Mouse (Mus musculus): ENCODE data around the gene Kdm5b. TPM values are rescaled to one million over a fixed set of nuclear protein-coding genes. Genes with fewer than 3 reads are reported as not detected.
A peak's percentile ranks its signal among the peaks of the same experiment; 100 is the strongest.

Gene Kdm5b
- polyA plus RNA-seq, 1 experiment from 2014 or later = 75.9 TPM

DNA sequence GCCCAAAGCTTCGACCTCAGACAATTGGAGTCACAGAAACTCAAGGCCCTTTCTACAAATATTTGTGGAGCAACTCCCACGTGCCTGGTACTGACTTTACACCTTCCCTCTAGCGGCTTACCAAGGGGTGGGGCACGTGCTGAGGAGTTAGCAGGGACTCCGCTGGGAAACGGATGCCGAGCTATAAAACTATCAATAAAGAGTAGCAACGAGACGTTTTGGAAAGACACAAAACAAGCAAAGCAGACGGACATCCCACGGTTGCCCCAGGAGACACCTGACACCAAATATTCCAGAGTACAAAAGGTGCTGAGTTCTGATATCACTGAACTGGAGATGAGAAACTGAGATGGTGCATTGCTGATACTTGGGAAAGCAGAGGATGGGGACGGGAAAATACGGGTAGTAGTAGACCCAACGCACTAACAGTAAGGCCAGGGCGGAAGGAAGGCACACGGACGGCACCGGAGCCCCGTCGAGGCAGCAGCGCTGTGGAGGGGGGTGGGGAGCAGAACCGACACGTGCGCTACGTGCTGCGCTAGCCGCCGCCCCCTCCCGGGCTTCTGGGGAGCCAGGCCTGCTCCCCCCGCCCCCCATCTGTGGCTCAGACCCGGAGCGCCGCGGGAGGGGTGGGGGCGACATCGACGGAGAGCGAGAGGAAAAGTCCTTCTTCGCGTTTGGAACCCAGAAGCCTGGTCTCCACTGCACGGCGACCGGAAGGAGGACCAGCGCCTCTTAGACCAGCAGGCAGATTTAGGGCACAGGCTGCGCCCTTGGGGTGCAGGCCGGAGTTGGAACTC lies 3.9 kb upstream of the Kdm5b start:
- peak overlapping the region; percentile 66 for H3K4me3 ChIP-seq (ENCODE audit: low read length)
- under 1% methylated on average over 46 of the region's 46 CpGs for WGBS
- H3K27ac ChIP-seq (ENCODE audit: low read depth, low read length) = peak overlapping the region; percentile 91
- peak overlapping the region; percentile 95 for H3K4me2 ChIP-seq (replicated peaks; ENCODE audit: low read depth, low read length)
- no peaks in the 10 kb centered on the region for H3K27me3 ChIP-seq (ENCODE audit: control insufficient read depth, insufficient read depth, low read length)
- H3K36me3 ChIP-seq (ENCODE audit: control insufficient read depth, insufficient read depth, low read length) = no peaks in the 10 kb centered on the region
- peak overlapping the region; percentile 82 for H3K9ac ChIP-seq (ENCODE audit: low read depth, low read length)
- H3K9me3 ChIP-seq (ENCODE audit: control insufficient read depth, low read length) = no peaks in the 10 kb centered on the region
- peaks cover 13% of the 10 kb centered on the region for H3K4me1 ChIP-seq (ENCODE audit: control insufficient read depth, insufficient read depth, low read length)
- peak; percentile 20 for ATAC-seq (ENCODE audit: low FRiP score, low TSS enrichment)

- Histone ChIP-seq H3K9me3 (ENCODE audit: control insufficient read depth, low read length) (no peaks in the 10 kb centered on the region), H3K4me3 (ENCODE audit: low read length) (peak overlapping the region; percentile 66), H3K27ac (ENCODE audit: low read depth, low read length) (peak overlapping the region; percentile 91), H3K4me1 (ENCODE audit: control insufficient read depth, insufficient read depth, low read length) (peaks cover 13% of the 10 kb centered on the region), H3K4me2 (replicated peaks; ENCODE audit: low read depth, low read length) (peak overlapping the region; percentile 95), H3K36me3 (ENCODE audit: control insufficient read depth, insufficient read depth, low read length) (no peaks in the 10 kb centered on the region), H3K27me3 (ENCODE audit: control insufficient read depth, insufficient read depth, low read length) (no peaks in the 10 kb centered on the region), H3K9ac (ENCODE audit: low read depth, low read length) (peak overlapping the region; percentile 82)
- under 1% methylated on average over 31 of the region's 35 CpGs for WGBS
- ATAC-seq (ENCODE audit: low FRiP score, low TSS enrichment) = peak; percentile 96
Observed at GRCm38 (mm10) chr1:134556671-134557218, 3.2 kb upstream of the Kdm5b start.

- H3K9me3 ChIP-seq (ENCODE audit: control insufficient read depth, low read length) = no peaks in the 10 kb centered on the region
- WGBS = 56% methylated on average over 5 of the region's 5 CpGs
- no peak overlapping the region for H3K4me2 ChIP-seq (replicated peaks; ENCODE audit: low read depth, low read length)
- H3K4me1 ChIP-seq (ENCODE audit: control insufficient read depth, insufficient read depth, low read length) = peaks cover 13% of the 10 kb centered on the region
- no peak for ATAC-seq (ENCODE audit: low FRiP score, low TSS enrichment)
- no peaks in the 10 kb centered on the region for H3K27me3 ChIP-seq (ENCODE audit: control insufficient read depth, insufficient read depth, low read length)
- H3K4me3 ChIP-seq (ENCODE audit: low read length) = no peak overlapping the region
- no peak overlapping the region for H3K27ac ChIP-seq (ENCODE audit: low read depth, low read length)
- no peak overlapping the region for H3K9ac ChIP-seq (ENCODE audit: low read depth, low read length)
- no peaks in the 10 kb centered on the region for H3K36me3 ChIP-seq (ENCODE audit: control insufficient read depth, insufficient read depth, low read length)
Observed at GRCm38 (mm10) chr1:134558511-134558910, 1.5 kb upstream of the Kdm5b start.

DNA sequence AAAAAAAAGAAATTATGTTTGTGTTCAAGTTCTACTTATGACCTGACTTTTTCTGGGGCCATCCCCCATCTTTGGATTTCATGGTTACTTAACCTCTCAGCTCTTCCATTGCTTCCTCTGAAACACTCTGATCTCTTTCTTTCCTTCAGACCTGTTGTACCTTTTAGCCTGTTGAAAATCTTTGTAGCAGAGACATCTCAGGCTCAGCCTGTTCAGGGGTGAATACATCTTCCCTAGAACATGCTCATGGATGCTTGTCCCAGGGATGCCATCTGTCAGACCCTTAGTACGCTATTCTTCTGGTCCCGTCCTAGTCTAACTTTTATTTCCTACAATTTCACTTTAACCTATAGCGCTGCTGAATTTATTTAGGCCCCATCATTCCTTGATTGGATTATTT lies 745 bp upstream of the Kdm5b start:
- peaks cover 13% of the 10 kb centered on the region for H3K4me1 ChIP-seq (ENCODE audit: control insufficient read depth, insufficient read depth, low read length)
- H3K9me3 ChIP-seq (ENCODE audit: control insufficient read depth, low read length) = no peaks in the 10 kb centered on the region
- no peak overlapping the region for H3K9ac ChIP-seq (ENCODE audit: low read depth, low read length)
- 75% methylated on average over 3 of the region's 3 CpGs for WGBS
- H3K27me3 ChIP-seq (ENCODE audit: control insufficient read depth, insufficient read depth, low read length) = no peaks in the 10 kb centered on the region
- H3K4me3 ChIP-seq (ENCODE audit: low read length) = peak overlapping the region; percentile 100; the same call in 1 of the 2 replicates
- H3K27ac ChIP-seq (ENCODE audit: low read depth, low read length) = no peak overlapping the region
- no peaks in the 10 kb centered on the region for H3K36me3 ChIP-seq (ENCODE audit: control insufficient read depth, insufficient read depth, low read length)
- no peak overlapping the region for H3K4me2 ChIP-seq (replicated peaks; ENCODE audit: low read depth, low read length)
- no peak for ATAC-seq (ENCODE audit: low FRiP score, low TSS enrichment)

DNA sequence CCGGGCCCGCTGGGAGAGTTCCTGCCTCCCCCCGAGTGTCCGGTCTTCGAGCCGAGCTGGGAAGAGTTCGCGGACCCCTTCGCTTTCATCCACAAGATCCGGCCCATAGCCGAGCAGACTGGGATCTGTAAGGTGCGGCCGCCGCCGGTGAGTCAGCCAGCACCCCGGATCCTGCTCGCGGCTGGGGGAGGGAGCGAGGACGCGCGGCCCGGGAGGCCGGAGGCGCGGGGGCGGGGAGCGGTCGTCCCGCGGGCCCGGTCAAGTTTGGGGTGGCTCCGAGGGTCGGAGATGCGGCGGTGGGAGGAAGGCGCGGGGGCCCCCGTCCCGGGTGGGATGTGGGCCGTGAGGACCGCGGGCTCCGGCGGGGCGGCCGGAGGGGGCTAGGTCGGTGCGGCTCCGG lies 425 bp downstream of the Kdm5b start:
- Histone ChIP-seq H3K27ac (ENCODE audit: low read depth, low read length) (peak overlapping the region; percentile 93), H3K4me2 (replicated peaks; ENCODE audit: low read depth, low read length) (peak overlapping the region; percentile 72), H3K36me3 (ENCODE audit: control insufficient read depth, insufficient read depth, low read length) (no peaks in the 10 kb centered on the region), H3K4me3 (ENCODE audit: low read length) (peak overlapping the region; percentile 100), H3K9me3 (ENCODE audit: control insufficient read depth, low read length) (no peaks in the 10 kb centered on the region), H3K27me3 (ENCODE audit: control insufficient read depth, insufficient read depth, low read length) (no peaks in the 10 kb centered on the region), H3K9ac (ENCODE audit: low read depth, low read length) (peak overlapping the region; percentile 99), H3K4me1 (ENCODE audit: control insufficient read depth, insufficient read depth, low read length) (peaks cover 6% of the 10 kb centered on the region)
- ATAC-seq (ENCODE audit: low FRiP score, low TSS enrichment) = no peak
- WGBS = 2% methylated on average over 50 of the region's 50 CpGs

DNA sequence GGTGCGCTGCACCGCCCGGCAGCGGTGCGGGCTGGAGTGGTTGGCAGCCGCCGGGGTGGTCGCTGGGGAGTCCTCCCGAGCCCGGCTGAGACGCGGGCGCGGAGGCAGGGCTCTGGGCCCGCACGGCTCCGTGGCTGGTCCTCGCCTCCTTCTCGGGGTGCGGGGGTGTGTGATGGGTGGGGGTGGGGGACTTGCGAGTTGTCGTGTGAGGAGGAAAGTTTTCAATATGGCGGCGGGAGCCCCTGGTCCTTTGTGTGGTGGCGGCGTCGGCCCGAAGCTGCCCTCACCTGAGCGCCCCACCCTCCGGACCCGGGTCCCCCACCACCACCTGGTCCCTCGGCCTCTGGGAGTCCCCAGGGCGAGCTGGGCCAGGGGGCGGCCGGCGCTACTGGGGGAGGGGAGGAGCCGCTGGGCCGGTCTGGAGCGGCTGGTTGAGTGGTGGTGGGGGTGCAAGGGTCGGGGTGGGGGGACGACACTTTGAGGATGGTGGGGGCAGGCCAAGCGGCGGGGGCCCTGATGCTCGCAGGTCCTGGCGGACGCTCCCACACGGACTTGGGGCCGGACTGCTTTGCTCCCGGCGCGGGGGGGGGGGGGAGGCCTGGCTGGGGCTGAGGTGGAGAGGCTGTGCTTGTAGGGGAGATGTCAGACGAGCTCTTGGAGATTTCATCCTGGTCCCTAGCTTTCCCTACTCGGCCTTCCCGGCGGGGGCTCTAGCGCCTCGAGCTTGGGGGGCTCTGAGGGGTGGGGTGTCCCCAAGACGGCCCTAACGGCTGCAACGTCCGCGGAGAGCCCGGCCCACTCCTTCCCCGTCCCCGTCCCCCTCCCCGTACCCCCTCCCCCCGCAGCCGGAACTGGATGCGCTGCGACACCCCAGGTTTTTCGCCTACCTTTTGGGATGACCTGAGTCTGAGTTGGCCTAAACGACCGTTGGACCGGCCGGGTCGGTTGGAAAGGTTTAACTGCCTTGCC lies 1.1 kb downstream of the Kdm5b start:
- Histone ChIP-seq H3K27me3 (ENCODE audit: control insufficient read depth, insufficient read depth, low read length) (no peaks in the 10 kb centered on the region), H3K9me3 (ENCODE audit: control insufficient read depth, low read length) (no peaks in the 10 kb centered on the region), H3K27ac (ENCODE audit: low read depth, low read length) (peak overlapping the region; percentile 93), H3K36me3 (ENCODE audit: control insufficient read depth, insufficient read depth, low read length) (no peaks in the 10 kb centered on the region), H3K4me2 (replicated peaks; ENCODE audit: low read depth, low read length) (peak overlapping the region; percentile 72), H3K4me1 (ENCODE audit: control insufficient read depth, insufficient read depth, low read length) (peaks cover 6% of the 10 kb centered on the region), H3K4me3 (ENCODE audit: low read length) (peak overlapping the region; percentile 100), H3K9ac (ENCODE audit: low read depth, low read length) (peak overlapping the region; percentile 99)
- ATAC-seq (ENCODE audit: low FRiP score, low TSS enrichment) = peak; percentile 2; the same call in 1 of the 2 replicates
- under 1% methylated on average over 65 of the region's 76 CpGs for WGBS

DNA sequence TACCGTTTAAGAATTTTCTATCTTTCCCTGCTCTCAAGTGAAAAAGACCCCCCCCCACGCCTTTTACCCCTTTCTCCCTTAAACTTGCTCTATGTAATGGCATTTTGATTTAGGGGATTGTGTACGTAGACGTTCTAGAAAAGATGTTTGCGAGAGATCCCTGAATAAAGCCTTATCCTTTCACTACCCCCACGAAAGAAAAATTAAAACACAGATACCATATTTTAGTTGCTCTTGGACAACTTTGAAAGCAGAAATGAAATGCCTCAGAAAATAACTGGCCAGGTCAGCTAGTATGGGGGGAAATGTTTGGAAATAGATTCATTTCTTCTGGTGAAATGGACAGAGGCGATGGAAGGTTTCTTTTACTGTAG lies 1.8 kb downstream of the Kdm5b start:
- Histone ChIP-seq H3K27ac (ENCODE audit: low read depth, low read length) (peak overlapping the region; percentile 24; the same call in 1 of the 2 replicates), H3K9ac (ENCODE audit: low read depth, low read length) (peak overlapping the region; percentile 99), H3K4me3 (ENCODE audit: low read length) (peak overlapping the region; percentile 100), H3K9me3 (ENCODE audit: control insufficient read depth, low read length) (no peaks in the 10 kb centered on the region), H3K4me2 (replicated peaks; ENCODE audit: low read depth, low read length) (peak overlapping the region; percentile 72), H3K27me3 (ENCODE audit: control insufficient read depth, insufficient read depth, low read length) (no peaks in the 10 kb centered on the region), H3K36me3 (ENCODE audit: control insufficient read depth, insufficient read depth, low read length) (no peaks in the 10 kb centered on the region), H3K4me1 (ENCODE audit: control insufficient read depth, insufficient read depth, low read length) (peaks cover 9% of the 10 kb centered on the region)
- ATAC-seq (ENCODE audit: low FRiP score, low TSS enrichment) = no peak
- 5% methylated on average over 7 of the region's 7 CpGs for WGBS

DNA sequence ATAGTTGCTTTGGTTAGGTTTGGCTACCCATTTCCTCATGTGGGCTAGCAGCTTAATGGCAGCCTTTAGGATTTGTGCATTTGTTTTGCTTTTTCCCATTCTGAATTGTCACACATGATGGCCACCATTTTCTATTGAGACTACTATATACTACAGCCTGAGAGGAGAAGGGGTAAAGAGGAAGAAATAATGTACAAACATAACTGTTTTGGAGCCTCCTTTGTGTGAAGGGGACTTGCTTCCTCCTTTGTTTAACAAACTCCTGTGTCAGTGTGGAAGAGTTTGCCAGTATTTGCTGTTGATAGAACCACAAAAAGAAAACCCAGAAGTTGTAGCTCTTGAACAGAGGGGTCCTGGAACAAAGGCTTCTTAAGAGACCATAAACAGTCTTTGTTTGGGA lies 2.5 kb downstream of the Kdm5b start:
- no peaks in the 10 kb centered on the region for H3K36me3 ChIP-seq (ENCODE audit: control insufficient read depth, insufficient read depth, low read length)
- peak overlapping the region; percentile 72 for H3K4me2 ChIP-seq (replicated peaks; ENCODE audit: low read depth, low read length)
- no peak for ATAC-seq (ENCODE audit: low FRiP score, low TSS enrichment)
- H3K9me3 ChIP-seq (ENCODE audit: control insufficient read depth, low read length) = no peaks in the 10 kb centered on the region
- peak overlapping the region; percentile 100 for H3K4me3 ChIP-seq (ENCODE audit: low read length)
- H3K4me1 ChIP-seq (ENCODE audit: control insufficient read depth, insufficient read depth, low read length) = peaks cover 9% of the 10 kb centered on the region
- no peaks in the 10 kb centered on the region for H3K27me3 ChIP-seq (ENCODE audit: control insufficient read depth, insufficient read depth, low read length)
- peak overlapping the region; percentile 99; the same call in 1 of the 2 replicates for H3K9ac ChIP-seq (ENCODE audit: low read depth, low read length)
- no peak overlapping the region for H3K27ac ChIP-seq (ENCODE audit: low read depth, low read length)
